Mouse (Mus musculus): ENCODE data around the gene Cactin.

GRCm38 (mm10) chr10:81317273-81317672 lies 3.6 kb upstream of the Cactin start:
- TF ChIP-seq CTCF (IDR thresholded peaks at IDR 0.05; ENCODE audit: control insufficient read depth, insufficient read depth, low read length) (no peak), POLR2A (IDR thresholded peaks at IDR 0.05; ENCODE audit: borderline replicate concordance, control insufficient read depth, low read depth, low read length) (no peak)

All from bone marrow, adult 2 months (tissue).